Mouse (Mus musculus) leukemia stem cell, adult 10-12 weeks (primary cell): Measurements from ENCODE around the gene Tpcn1. TPM values are rescaled to one million over a fixed set of nuclear protein-coding genes. Genes with fewer than 3 reads are reported as not detected.

Experiments
- polyA plus RNA-seq: library from polyadenylated mRNA; stranded (reverse); fragments of >175 nt; gene quantifications from 2 replicates; pipeline ENCODE4 v1.2.3, GENCODE M21; 2012; ENCODE audit warnings: low replicate concordance

The Tpcn1 gene
- 160 and 210 TPM in 2 replicates for polyA plus RNA-seq

GRCm38 (mm10) chr5:120588569-120589094 is at the start of gene Tpcn1, which contains the start of gene Iqcd:
Gene Tpcn1, minus strand, starts transcription at chr5:120588673.
Gene Iqcd, plus strand, starts transcription at chr5:120589016.

DNA sequence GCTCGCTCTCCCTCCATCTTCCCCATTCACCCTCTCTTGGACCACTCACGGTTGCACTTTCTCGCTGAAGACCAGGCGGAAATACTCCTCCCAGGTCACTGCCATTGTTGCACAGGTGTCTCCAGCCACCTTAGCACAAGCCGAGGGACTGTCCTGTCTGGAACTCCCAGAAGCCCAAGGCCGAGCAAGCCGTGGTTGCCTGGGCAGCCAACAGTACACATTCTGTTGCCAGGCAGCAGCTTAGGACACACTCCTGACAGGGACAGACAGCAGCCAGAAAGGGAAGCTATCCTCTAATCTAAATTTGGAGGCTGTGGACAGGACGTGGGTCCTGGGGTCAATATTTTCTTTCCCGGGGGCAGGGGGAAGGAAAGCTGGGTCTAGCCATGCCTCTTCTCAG is 45.7 kb upstream of the Tpcn1 start, which contains the start of gene Cfap73:
Cfap73 (minus strand) TSS at position 105 of the 400 bp plus-strand sequence.

GRCm38 (mm10) chr5:120612442-120612821 is 24.0 kb upstream of the Tpcn1 start, which contains the start of the genes Rita1 and Ddx54:
Gene Rita1, minus strand, starts transcription at chr5:120612589.
Gene Ddx54, plus strand, starts transcription at chr5:120612739.

GRCm38 (mm10) chr5:120510982-120511642 is 77.4 kb downstream of the Tpcn1 start, which contains the start of gene Slc8b1:
Gene Slc8b1, plus strand, starts transcription at chr5:120511168.

GRCm38 (mm10) chr5:120503144-120503795 is 85.2 kb downstream of the Tpcn1 start, which contains the start of gene Plbd2:
Gene Plbd2, minus strand, starts transcription at chr5:120503625.

Other genes starting within 250 kb of the Tpcn1 start
- not detected in 2 replicates for gene Lhx5, start 157.0 kb downstream of the Tpcn1 start, polyA plus RNA-seq
- gene Sdsl, start 115.9 kb downstream of the Tpcn1 start, polyA plus RNA-seq: 18.3 and 45.4 TPM in 2 replicates
- not detected in 2 replicates for gene Sds, start 112.1 kb downstream of the Tpcn1 start, polyA plus RNA-seq
- 21.4 and 30.7 TPM in 2 replicates for gene Plbd2, start 85.0 kb downstream of the Tpcn1 start, polyA plus RNA-seq
- 2.8 and 10.1 TPM in 2 replicates for gene Slc8b1, start 77.5 kb downstream of the Tpcn1 start, polyA plus RNA-seq
- 10.6 and 18.2 TPM in 2 replicates for gene Iqcd, start 343 bp upstream of the Tpcn1 start, polyA plus RNA-seq
- gene Rita1, start 23.9 kb upstream of the Tpcn1 start, polyA plus RNA-seq: 57.8 and 64.1 TPM in 2 replicates
- gene Ddx54, start 24.1 kb upstream of the Tpcn1 start, polyA plus RNA-seq: 65.7 and 84.8 TPM in 2 replicates
- not detected in 2 replicates for gene Cfap73, start 45.6 kb upstream of the Tpcn1 start, polyA plus RNA-seq
- 3.4 and 6.9 TPM in 2 replicates for gene Rasal1, start 60.1 kb upstream of the Tpcn1 start, polyA plus RNA-seq
- gene Dtx1, start 123.3 kb upstream of the Tpcn1 start, polyA plus RNA-seq: 50.3 and 77.0 TPM in 2 replicates
- 0.30 and 0.63 TPM in 2 replicates for gene Oas2, start 161.2 kb upstream of the Tpcn1 start, polyA plus RNA-seq
- gene Oas3, start 189.0 kb upstream of the Tpcn1 start, polyA plus RNA-seq: 7.4 and 33.3 TPM in 2 replicates
- not detected in 2 replicates for gene Oas1e, start 206.9 kb upstream of the Tpcn1 start, polyA plus RNA-seq
- gene Oas1c, start 223.8 kb upstream of the Tpcn1 start, polyA plus RNA-seq: 0.10 and 0.30 TPM in 2 replicates